Mouse (Mus musculus): Measurements from ENCODE around the gene Tmem199. TPM values are rescaled to one million over a fixed set of nuclear protein-coding genes. Genes with fewer than 3 reads are reported as not detected.

Tmem199 gene
- polyA plus RNA-seq, 1 experiment from 2014 or later, result 86.3 TPM

DNA sequence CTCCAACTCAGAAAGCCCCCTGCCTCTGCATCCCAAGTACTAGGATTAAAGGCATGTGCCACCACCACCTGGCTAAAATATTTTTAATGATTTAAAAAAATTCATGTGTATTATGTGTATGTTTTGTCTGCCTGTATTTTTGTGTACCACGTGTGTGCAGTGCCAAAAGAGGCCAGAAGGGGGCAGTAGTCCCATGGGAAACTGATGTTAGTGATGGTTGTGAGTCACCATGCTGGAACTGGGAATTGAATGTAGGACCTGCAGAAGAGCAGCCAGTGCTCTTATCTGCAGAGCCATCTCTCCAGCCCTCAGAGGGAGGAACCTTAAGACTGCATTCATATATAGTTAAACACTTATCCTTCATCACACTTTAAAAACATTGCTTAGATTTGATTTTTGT, 50.1 kb downstream of the Tmem199 start:
- no peak for ATAC-seq

DNA sequence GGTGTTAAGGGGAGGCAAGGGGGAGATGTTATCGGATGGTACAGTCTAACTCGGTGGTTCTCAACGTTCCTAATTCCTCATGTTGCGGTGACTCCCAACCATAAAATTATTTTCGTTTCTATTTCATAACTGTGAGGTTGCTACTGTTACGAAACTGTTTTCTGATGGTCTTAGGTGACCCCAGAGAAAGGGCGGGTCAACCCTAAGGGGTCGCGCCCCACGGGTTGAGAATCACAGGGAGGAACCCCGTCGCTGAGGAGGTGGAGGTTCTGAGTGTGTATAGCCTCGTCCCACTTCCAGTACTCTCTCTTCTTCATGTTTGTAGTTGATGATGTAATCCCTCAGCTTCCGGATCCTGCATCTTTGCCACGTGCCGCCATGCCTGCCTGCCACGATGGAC, 53.2 kb downstream of the Tmem199 start:
- no peak for ATAC-seq
- Histone ChIP-seq H3K4me3 (replicated peaks; ENCODE audit: low read length) (no peak overlapping the region), H3K9ac (replicated peaks; ENCODE audit: low read depth, low read length) (no peak overlapping the region), H3K9me3 (ENCODE audit: control insufficient read depth, low read length) (no peaks in the 10 kb centered on the region), H3K27ac (ENCODE audit: low read length) (no peak overlapping the region), H3K4me2 (ENCODE audit: low read length) (no peak overlapping the region), H3K36me3 (ENCODE audit: control insufficient read depth, insufficient read depth) (no peaks in the 10 kb centered on the region), H3K27me3 (replicated peaks; ENCODE audit: control insufficient read depth, insufficient read depth, low read length) (no peaks in the 10 kb centered on the region), H3K4me1 (replicated peaks; ENCODE audit: control insufficient read depth, insufficient read depth, low read length) (no peaks in the 10 kb centered on the region)
- WGBS, result 87% methylated on average over 17 of the region's 17 CpGs

More for the DNA sequence above, 50.1 kb downstream of the Tmem199 start:
- H3K27ac ChIP-seq (ENCODE audit: low read length), result no peak overlapping the region
- H3K4me3 ChIP-seq (replicated peaks; ENCODE audit: low read length), result no peak overlapping the region
- no peak overlapping the region for H3K9ac ChIP-seq (replicated peaks; ENCODE audit: low read depth, low read length)
- 68% methylated on average over 1 of the region's 1 CpGs for WGBS
- H3K9me3 ChIP-seq (ENCODE audit: control insufficient read depth, low read length), result no peaks in the 10 kb centered on the region
- H3K27me3 ChIP-seq (replicated peaks; ENCODE audit: control insufficient read depth, insufficient read depth, low read length), result no peaks in the 10 kb centered on the region
- no peak overlapping the region for H3K4me2 ChIP-seq (ENCODE audit: low read length)
- no peaks in the 10 kb centered on the region for H3K36me3 ChIP-seq (ENCODE audit: control insufficient read depth, insufficient read depth)
- H3K4me1 ChIP-seq (replicated peaks; ENCODE audit: control insufficient read depth, insufficient read depth, low read length), result peaks cover 13% of the 10 kb centered on the region

Other genes starting within 250 kb of the Tmem199 start
- not detected in 2 replicates for gene BC030499, start 221.3 kb downstream of the Tmem199 start, polyA plus RNA-seq (2015; fragmentation: Nextera tagmentation; extraction: Ambion mirVana)
- gene Spag5, start 210.6 kb downstream of the Tmem199 start, polyA plus RNA-seq (2015; fragmentation: Nextera tagmentation; extraction: Ambion mirVana), result 21.6 and 22.1 TPM in 2 replicates
- 152 and 186 TPM in 2 replicates for gene Aldoc, start 189.2 kb downstream of the Tmem199 start, polyA plus RNA-seq (2015; fragmentation: Nextera tagmentation; extraction: Ambion mirVana)
- 61.1 and 61.4 TPM in 2 replicates for gene Pigs, start 183.8 kb downstream of the Tmem199 start, polyA plus RNA-seq (2015; fragmentation: Nextera tagmentation; extraction: Ambion mirVana)
- gene Unc119, start 168.7 kb downstream of the Tmem199 start, polyA plus RNA-seq (2015; fragmentation: Nextera tagmentation; extraction: Ambion mirVana), result 68.6 and 69.1 TPM in 2 replicates
- gene Foxn1, start 125.6 kb downstream of the Tmem199 start, polyA plus RNA-seq (2015; fragmentation: Nextera tagmentation; extraction: Ambion mirVana), result not detected in 2 replicates
- not detected in 2 replicates for gene Slc13a2, start 90.0 kb downstream of the Tmem199 start, polyA plus RNA-seq (2015; fragmentation: Nextera tagmentation; extraction: Ambion mirVana)
- gene Slc46a1, start 46.5 kb downstream of the Tmem199 start, polyA plus RNA-seq (2015; fragmentation: Nextera tagmentation; extraction: Ambion mirVana), result 18.3 and 19.8 TPM in 2 replicates
- 51.6 and 56.6 TPM in 2 replicates for gene Sarm1, start 14.4 kb downstream of the Tmem199 start, polyA plus RNA-seq (2015; fragmentation: Nextera tagmentation; extraction: Ambion mirVana)
- gene Vtn, start 13.1 kb downstream of the Tmem199 start, polyA plus RNA-seq (2015; fragmentation: Nextera tagmentation; extraction: Ambion mirVana), result 76.0 and 99.3 TPM in 2 replicates
- gene Sebox, start 8.7 kb downstream of the Tmem199 start, polyA plus RNA-seq (2015; fragmentation: Nextera tagmentation; extraction: Ambion mirVana), result 0.16 and 0.19 TPM in 2 replicates
- 209 and 214 TPM in 2 replicates for gene Poldip2, start within 50 bp of the Tmem199 start, polyA plus RNA-seq (2015; fragmentation: Nextera tagmentation; extraction: Ambion mirVana)
- 71.5 and 71.8 TPM in 2 replicates for gene Tnfaip1, start 24.2 kb upstream of the Tmem199 start, polyA plus RNA-seq (2015; fragmentation: Nextera tagmentation; extraction: Ambion mirVana)
- gene Ift20, start 24.2 kb upstream of the Tmem199 start, polyA plus RNA-seq (2015; fragmentation: Nextera tagmentation; extraction: Ambion mirVana), result 111 and 117 TPM in 2 replicates
- gene Tmem97, start 38.6 kb upstream of the Tmem199 start, polyA plus RNA-seq (2015; fragmentation: Nextera tagmentation; extraction: Ambion mirVana), result 31.1 and 34.9 TPM in 2 replicates
- gene Nlk, start 185.2 kb upstream of the Tmem199 start, polyA plus RNA-seq (2015; fragmentation: Nextera tagmentation; extraction: Ambion mirVana), result 31.2 and 33.6 TPM in 2 replicates
- gene Ccnq, start 239.6 kb upstream of the Tmem199 start, polyA plus RNA-seq (2015; fragmentation: Nextera tagmentation; extraction: Ambion mirVana), result 35.6 and 39.5 TPM in 2 replicates

Measured in forebrain, embryonic 16.5 days (tissue).